In genomic region chr11:35053613-35053950, GRCm38 (mm10) we compare ENCODE assay signal across 13 mouse cellular contexts.
DNase-seq lines count a peak whose midpoint lies in the region; ATAC-seq lines count a peak whose summit lies in the region.
"Had no signal": no experiment of that assay in that cellular context is flagged by ENCODE, and none has a peak within 500 bp of the region (broad histone marks: within the 10 kb centered on the region; RNA-seq: fewer than 3 reads in every experiment).

No protein-coding gene starts in this region.

- H3K9ac ChIP-seq in heart, embryonic 16.5 days (ENCODE audit: low read length), result no peak overlapping the region
- no peak overlapping the region for H3K9ac ChIP-seq in limb, embryonic 13.5 days

- DNase-seq in heart, postnatal 25 days (ENCODE audit: low spot score), result no peak
- peak; percentile 22 to 63 for DNase-seq in urinary bladder, postnatal 4 days (ENCODE audit: low spot score in 2 of 2)
- no peak for DNase-seq in urinary bladder, postnatal 25 days (ENCODE audit: low spot score)
- no peak for DNase-seq in hindbrain, embryonic 10.5 days (ENCODE audit: low spot score)
- DNase-seq in heart, embryonic 10.5 days (ENCODE audit: low spot score), result no peak
- DNase-seq in gastrocnemius, postnatal 25 days, result no peak
- DNase-seq: cerebellum, postnatal 14 days; gastrocnemius, adult 2 months; right cerebral cortex, postnatal 4 days had no signal

- H3K4me2 ChIP-seq in heart, embryonic 16.5 days (ENCODE audit: low read depth, low read length), result no peak overlapping the region
- H3K4me2 ChIP-seq in limb, embryonic 13.5 days (replicated peaks), result peak overlapping the region; percentile 19; the same call in 1 of the 2 replicates

- H3K4me1 ChIP-seq in heart, embryonic 16.5 days (ENCODE audit: control insufficient read depth, insufficient read depth, low read length), result 0 out of 2 replicates have a peak, but pooled peaks cover 3% of the 10 kb centered on the region
- peaks cover 41% of the 10 kb centered on the region for H3K4me1 ChIP-seq in limb, embryonic 13.5 days
- peaks cover 9% of the 10 kb centered on the region for H3K4me1 ChIP-seq in hindbrain, embryonic 10.5 days (replicated peaks)
- peaks cover 10% of the 10 kb centered on the region for H3K4me1 ChIP-seq in heart, embryonic 10.5 days

- no peaks in the 10 kb centered on the region for H3K9me3 ChIP-seq in heart, embryonic 16.5 days (replicated peaks; ENCODE audit: control insufficient read depth, low read length)
- no peaks in the 10 kb centered on the region for H3K9me3 ChIP-seq in limb, embryonic 13.5 days
- H3K9me3 ChIP-seq in hindbrain, embryonic 10.5 days, result no peaks in the 10 kb centered on the region
- no peaks in the 10 kb centered on the region for H3K9me3 ChIP-seq in heart, embryonic 10.5 days
- H3K9me3 ChIP-seq: forebrain, embryonic 10.5 days had no signal

- H3K27ac ChIP-seq in heart, embryonic 16.5 days (ENCODE audit: low read length), result no peak overlapping the region
- H3K27ac ChIP-seq in limb, embryonic 13.5 days, result peak overlapping the region; percentile 83; the same call in 1 of the 2 replicates
- H3K27ac ChIP-seq in hindbrain, embryonic 10.5 days, result no peak overlapping the region
- no peak overlapping the region for H3K27ac ChIP-seq in heart, embryonic 10.5 days
- H3K27ac ChIP-seq: forebrain, embryonic 10.5 days; gastrocnemius, adult 2 months; macrophage had no signal

- 32% methylated on average over 2 of the region's 2 CpGs for WGBS in heart, embryonic 16.5 days
- WGBS in limb, embryonic 13.5 days, result 25% methylated on average over 2 of the region's 2 CpGs
- WGBS in hindbrain, embryonic 10.5 days, result 80% methylated on average over 2 of the region's 2 CpGs
- WGBS in heart, embryonic 10.5 days, result 37% methylated on average over 2 of the region's 2 CpGs

- ATAC-seq in heart, embryonic 16.5 days (replicated peaks; ENCODE audit: extremely low read depth, insufficient read depth, low FRiP score), result peak; percentile 28; the same call in 1 of the 2 replicates
- ATAC-seq in limb, embryonic 13.5 days (ENCODE audit: low FRiP score, low read depth), result peak; percentile 34; the same call in 1 of the 2 replicates

- no peak overlapping the region for H3K4me3 ChIP-seq in heart, embryonic 16.5 days (ENCODE audit: low read length)
- H3K4me3 ChIP-seq in limb, embryonic 13.5 days, result no peak overlapping the region
- no peak overlapping the region for H3K4me3 ChIP-seq in hindbrain, embryonic 10.5 days
- no peak overlapping the region for H3K4me3 ChIP-seq in heart, embryonic 10.5 days
- H3K4me3 ChIP-seq: forebrain, embryonic 10.5 days; gastrocnemius, adult 2 months had no signal

- intact Hi-C loops in heart, postnatal 25 days (cut with DNase I), result no loop called here

- H3K36me3 ChIP-seq in heart, embryonic 16.5 days (ENCODE audit: control insufficient read depth, insufficient read depth), result no peaks in the 10 kb centered on the region
- H3K36me3 ChIP-seq in limb, embryonic 13.5 days, result no peaks in the 10 kb centered on the region
- H3K36me3 ChIP-seq in hindbrain, embryonic 10.5 days, result no peaks in the 10 kb centered on the region
- no peaks in the 10 kb centered on the region for H3K36me3 ChIP-seq in heart, embryonic 10.5 days
- H3K36me3 ChIP-seq: forebrain, embryonic 10.5 days had no signal

- no peaks in the 10 kb centered on the region for H3K27me3 ChIP-seq in heart, embryonic 16.5 days (ENCODE audit: control insufficient read depth, insufficient read depth, low read length)
- no peaks in the 10 kb centered on the region for H3K27me3 ChIP-seq in limb, embryonic 13.5 days
- no peaks in the 10 kb centered on the region for H3K27me3 ChIP-seq in hindbrain, embryonic 10.5 days (ENCODE audit: insufficient read depth, poor library complexity, severe bottlenecking)
- no peaks in the 10 kb centered on the region for H3K27me3 ChIP-seq in heart, embryonic 10.5 days (ENCODE audit: insufficient read depth, poor library complexity, severe bottlenecking)

Comparison
In these comparisons a context has a peak if more than half of its experiments do, and no peak if none do; other contexts are left out.
1. DNase-seq: peak in urinary bladder, postnatal 4 days (2 of 2); none in heart, postnatal 25 days (single experiment), urinary bladder, postnatal 25 days (single experiment), hindbrain, embryonic 10.5 days (single experiment), heart, embryonic 10.5 days (single experiment) and gastrocnemius, postnatal 25 days (single experiment).